Mouse (Mus musculus) embryonic facial prominence, embryonic 13.5 days (tissue): Measurements from ENCODE around the gene Galnt17. TPM values are rescaled to one million over a fixed set of nuclear protein-coding genes. Genes with fewer than 3 reads are reported as not detected.

Experiments used
- ATAC-seq: fragments of 200-750 bp; cut with Nextera tagmentation; 2 replicates; pipeline ENCODE4 v1.8.0; 2017; ENCODE audit warnings: low read depth; ENCODE audit not compliant: insufficient number of reproducible peaks, insufficient read depth, low FRiP score, low TSS enrichment
- H3K27ac ChIP-seq: fragments of 300-500 bp; sonication (generic); 2 replicates; pipeline ENCODE4 v1.5.1; 2015; ENCODE audit warnings: moderate library complexity, mild to moderate bottlenecking, inconsistent platforms
- H3K27me3 ChIP-seq: fragments of 300-500 bp; sonication (generic); 2 replicates; pipeline ENCODE4 v1.6.1; 2015; ENCODE audit warnings: mild to moderate bottlenecking, inconsistent platforms
- H3K36me3 ChIP-seq: fragments of 300-500 bp; sonication (generic); 2 replicates; pipeline ENCODE4 v1.6.1; 2015; ENCODE audit warnings: mild to moderate bottlenecking, inconsistent platforms
- H3K4me1 ChIP-seq: fragments of 300-500 bp; sonication (generic); 2 replicates; pipeline ENCODE4 v1.6.1; 2015; ENCODE audit warnings: inconsistent platforms
- H3K4me2 ChIP-seq: fragments of 300-500 bp; sonication (generic); 2 replicates; pipeline ENCODE4 v1.6.1; 2015; ENCODE audit warnings: moderate library complexity, mild to moderate bottlenecking, inconsistent platforms
- H3K4me3 ChIP-seq: fragments of 300-500 bp; sonication (generic); 2 replicates; pipeline ENCODE4 v1.5.1; 2015; ENCODE audit warnings: mild to moderate bottlenecking, inconsistent platforms
- H3K9ac ChIP-seq: fragments of 300-500 bp; sonication (generic); 2 replicates; pipeline ENCODE4 v1.6.1; 2015; ENCODE audit warnings: mild to moderate bottlenecking, inconsistent platforms
- H3K9me3 ChIP-seq: fragments of 300-500 bp; sonication (generic); 2 replicates; pipeline ENCODE4 v1.6.1; 2016; ENCODE audit warnings: inconsistent platforms
- WGBS: fragments of 180-500 bp; shearing (Covaris S2); methylation state at CpG from one replicate; pipeline ENCODE4 v1.1.7; 2015; ENCODE audit warnings: mixed read lengths; 5-methylcytosine and 5-hydroxymethylcytosine counted together
- polyA plus RNA-seq: library from polyadenylated mRNA; unstranded; fragments of >200 nt; fragmentation: Nextera tagmentation; extraction: Ambion mirVana; gene quantifications from 2 replicates; pipeline ENCODE4 v1.2.1, GENCODE M21; 2015

Galnt17 gene
- polyA plus RNA-seq, 1 experiment from 2014 or later: 3.6 TPM

DNA sequence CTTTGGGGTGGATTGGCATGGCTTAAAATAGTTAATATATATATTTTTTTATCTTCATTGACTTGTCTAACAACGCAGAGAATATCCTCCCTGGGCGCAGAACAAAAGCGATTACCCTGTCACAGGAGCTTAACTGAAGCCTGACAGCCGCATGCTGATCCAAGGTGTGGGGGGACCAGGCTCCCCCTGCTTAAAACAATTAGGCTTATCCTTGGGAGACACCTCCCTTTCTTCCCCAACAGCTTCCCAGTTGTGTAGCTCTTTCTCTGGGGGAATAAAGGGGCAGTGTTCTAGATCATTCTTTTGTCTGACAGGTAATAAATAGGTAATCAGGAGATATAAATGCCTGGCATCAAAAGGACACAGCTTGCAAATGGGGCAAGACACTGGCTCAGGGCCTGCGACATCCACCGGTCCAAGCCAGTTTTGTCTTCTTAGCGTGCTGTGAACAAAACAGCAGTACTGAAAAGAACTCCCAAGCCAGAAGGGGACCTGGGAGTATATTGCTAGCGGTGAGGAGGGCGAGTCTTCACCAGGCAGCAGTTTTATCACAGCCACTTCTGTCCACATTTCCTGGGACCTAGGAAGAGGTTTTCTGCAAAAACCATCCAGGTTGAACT is 288.8 kb downstream of the Galnt17 start:
- H3K9me3 ChIP-seq: no peaks in the 10 kb centered on the region
- no peaks in the 10 kb centered on the region for H3K27me3 ChIP-seq
- no peak overlapping the region for H3K4me3 ChIP-seq
- H3K4me1 ChIP-seq: 0 out of 2 replicates have a peak, but pooled peaks cover 3% of the 10 kb centered on the region
- 32% methylated on average over 9 of the region's 9 CpGs for WGBS
- no peak overlapping the region for H3K9ac ChIP-seq
- ATAC-seq: no peak
- no peaks in the 10 kb centered on the region for H3K36me3 ChIP-seq
- H3K27ac ChIP-seq: no peak overlapping the region
- no peak overlapping the region for H3K4me2 ChIP-seq

DNA sequence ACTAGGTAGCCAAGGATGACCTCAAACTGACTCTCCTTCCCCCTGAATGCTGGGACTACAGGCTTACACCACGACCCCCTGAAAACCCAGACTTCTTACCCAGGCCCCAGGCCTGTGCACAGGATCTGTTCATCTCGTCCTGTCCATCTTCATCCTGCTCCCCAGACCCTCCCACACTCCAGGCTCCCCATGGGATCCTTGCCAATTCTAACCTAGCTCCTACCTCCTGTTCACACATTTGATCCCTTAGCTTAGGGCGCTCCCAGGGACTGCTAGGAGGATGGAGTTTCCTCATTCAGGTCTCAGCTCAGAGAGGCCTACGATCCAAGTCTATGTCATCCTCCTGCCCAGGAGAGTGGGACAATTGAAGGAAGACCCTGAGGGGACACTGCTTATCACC is 292.2 kb downstream of the Galnt17 start:
- 80% methylated on average over 4 of the region's 4 CpGs for WGBS
- Histone ChIP-seq H3K4me2 (no peak overlapping the region), H3K27me3 (no peaks in the 10 kb centered on the region), H3K27ac (no peak overlapping the region), H3K4me1 (0 out of 2 replicates have a peak, but pooled peaks cover 3% of the 10 kb centered on the region), H3K36me3 (no peaks in the 10 kb centered on the region), H3K9ac (no peak overlapping the region), H3K9me3 (no peaks in the 10 kb centered on the region), H3K4me3 (no peak overlapping the region)
- no peak for ATAC-seq

DNA sequence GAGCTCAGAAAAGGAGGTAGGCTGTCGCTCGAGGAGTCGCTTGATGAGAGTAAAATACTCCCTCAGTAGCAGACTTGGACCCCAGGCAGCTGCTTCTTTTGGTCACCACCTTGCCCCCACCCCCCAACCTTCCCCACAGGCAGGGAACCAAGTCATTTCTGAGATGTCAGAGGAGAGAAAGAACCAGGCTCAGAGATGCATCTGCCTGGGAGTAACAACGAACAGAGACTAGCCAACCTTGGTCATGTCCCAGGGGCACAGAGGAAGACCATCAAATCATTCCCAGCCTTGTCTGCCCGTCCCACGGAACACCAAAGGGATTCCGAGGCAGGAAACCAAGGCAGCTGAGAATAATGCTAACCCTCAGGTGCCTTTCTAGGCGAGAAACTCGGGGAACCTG is 293.0 kb downstream of the Galnt17 start:
- H3K4me1 ChIP-seq: 0 out of 2 replicates have a peak, but pooled peaks cover 3% of the 10 kb centered on the region
- no peak overlapping the region for H3K27ac ChIP-seq
- WGBS: 66% methylated on average over 9 of the region's 9 CpGs
- ATAC-seq: no peak
- H3K36me3 ChIP-seq: no peaks in the 10 kb centered on the region
- H3K9me3 ChIP-seq: no peaks in the 10 kb centered on the region
- H3K4me2 ChIP-seq: no peak overlapping the region
- no peak overlapping the region for H3K4me3 ChIP-seq
- H3K27me3 ChIP-seq: no peaks in the 10 kb centered on the region
- H3K9ac ChIP-seq: no peak overlapping the region

DNA sequence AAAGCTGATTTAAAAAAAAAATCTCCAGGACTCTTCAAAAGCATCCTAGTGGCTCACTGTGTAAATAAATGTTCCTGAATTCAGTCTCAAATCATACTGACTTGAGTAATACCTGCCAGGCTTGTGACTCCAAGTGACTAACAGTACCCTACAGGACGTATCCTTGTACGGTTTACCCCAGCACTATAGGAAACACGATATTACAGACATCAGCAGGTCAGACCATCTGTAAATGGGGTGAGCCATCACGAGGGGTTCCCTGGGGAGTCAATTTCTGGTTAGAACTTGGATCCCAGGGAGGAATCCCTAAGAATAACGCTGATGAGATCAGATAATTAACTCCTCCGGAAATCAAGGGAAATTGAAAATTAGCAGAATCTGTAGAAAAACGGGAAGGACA is 294.5 kb downstream of the Galnt17 start:
- Histone ChIP-seq H3K36me3 (no peaks in the 10 kb centered on the region), H3K4me2 (no peak overlapping the region), H3K4me1 (no peaks in the 10 kb centered on the region), H3K27me3 (no peaks in the 10 kb centered on the region), H3K4me3 (no peak overlapping the region), H3K9me3 (no peaks in the 10 kb centered on the region), H3K27ac (no peak overlapping the region), H3K9ac (no peak overlapping the region)
- ATAC-seq: no peak
- WGBS: 66% methylated on average over 7 of the region's 7 CpGs

- ATAC-seq: no peak
Measured at GRCm38 (mm10) chr5:131013101-131013500, 295.2 kb downstream of the Galnt17 start.

GRCm38 (mm10) chr5:131009510-131009909 is 298.8 kb downstream of the Galnt17 start:
- Histone ChIP-seq H3K9me3 (peaks cover 5% of the 10 kb centered on the region; the same call in 1 of the 2 replicates), H3K36me3 (no peaks in the 10 kb centered on the region), H3K4me1 (no peaks in the 10 kb centered on the region), H3K4me2 (no peak overlapping the region), H3K4me3 (no peak overlapping the region), H3K9ac (no peak overlapping the region), H3K27ac (no peak overlapping the region), H3K27me3 (no peaks in the 10 kb centered on the region)
- no peak for ATAC-seq
- WGBS: 59% methylated on average over 6 of the region's 6 CpGs

More at GRCm38 (mm10) chr5:131013101-131013500, 295.2 kb downstream of the Galnt17 start:
- H3K27me3 ChIP-seq: no peaks in the 10 kb centered on the region
- H3K36me3 ChIP-seq: no peaks in the 10 kb centered on the region
- H3K4me3 ChIP-seq: no peak overlapping the region
- H3K9ac ChIP-seq: no peak overlapping the region
- WGBS: 55% methylated on average over 3 of the region's 3 CpGs
- H3K4me1 ChIP-seq: no peaks in the 10 kb centered on the region
- no peak overlapping the region for H3K27ac ChIP-seq
- H3K9me3 ChIP-seq: 0 out of 2 replicates have a peak, but pooled peaks cover under 1% of the 10 kb centered on the region
- no peak overlapping the region for H3K4me2 ChIP-seq

GRCm38 (mm10) chr5:131008507-131008906 is 299.8 kb downstream of the Galnt17 start:
- H3K4me1 ChIP-seq: no peaks in the 10 kb centered on the region
- no peak overlapping the region for H3K9ac ChIP-seq
- WGBS: 93% methylated on average over 5 of the region's 5 CpGs
- ATAC-seq: no peak
- peaks cover 6% of the 10 kb centered on the region; the same call in 1 of the 2 replicates for H3K9me3 ChIP-seq
- H3K27ac ChIP-seq: no peak overlapping the region
- no peak overlapping the region for H3K4me3 ChIP-seq
- no peaks in the 10 kb centered on the region for H3K36me3 ChIP-seq
- no peak overlapping the region for H3K4me2 ChIP-seq
- no peaks in the 10 kb centered on the region for H3K27me3 ChIP-seq

GRCm38 (mm10) chr5:131007871-131008505 is 300.3 kb downstream of the Galnt17 start:
- no peak overlapping the region for H3K27ac ChIP-seq
- H3K4me3 ChIP-seq: no peak overlapping the region
- no peaks in the 10 kb centered on the region for H3K36me3 ChIP-seq
- H3K4me2 ChIP-seq: no peak overlapping the region
- H3K27me3 ChIP-seq: no peaks in the 10 kb centered on the region
- peaks cover 6% of the 10 kb centered on the region; the same call in 1 of the 2 replicates for H3K9me3 ChIP-seq
- H3K9ac ChIP-seq: no peak overlapping the region
- no peaks in the 10 kb centered on the region for H3K4me1 ChIP-seq
- 68% methylated on average over 3 of the region's 3 CpGs for WGBS
- ATAC-seq: no peak

DNA sequence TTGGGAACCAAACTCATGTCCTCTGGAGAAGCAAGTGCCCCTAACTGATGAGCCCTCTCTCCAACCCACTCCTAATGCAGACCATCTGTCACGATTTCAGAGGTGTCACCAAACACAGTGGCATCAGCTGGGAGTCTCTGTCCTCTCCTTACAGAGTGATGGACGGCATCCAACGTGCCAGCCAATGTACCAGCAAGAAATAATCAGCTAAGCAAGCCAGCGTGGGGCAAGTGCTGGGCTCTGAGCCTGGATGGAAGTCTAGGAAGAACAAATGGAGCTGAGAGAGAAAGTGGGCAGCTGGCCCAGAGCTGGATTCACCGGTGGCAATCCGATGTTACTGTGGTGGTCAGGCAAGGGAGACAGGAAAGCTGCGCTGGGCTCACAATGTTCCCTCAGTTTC is 301.1 kb downstream of the Galnt17 start:
- no peaks in the 10 kb centered on the region for H3K4me1 ChIP-seq
- H3K27me3 ChIP-seq: no peaks in the 10 kb centered on the region
- no peak overlapping the region for H3K4me3 ChIP-seq
- H3K9me3 ChIP-seq: peaks cover 6% of the 10 kb centered on the region; the same call in 1 of the 2 replicates
- H3K9ac ChIP-seq: no peak overlapping the region
- no peaks in the 10 kb centered on the region for H3K36me3 ChIP-seq
- 83% methylated on average over 7 of the region's 7 CpGs for WGBS
- no peak overlapping the region for H3K4me2 ChIP-seq
- no peak for ATAC-seq
- no peak overlapping the region for H3K27ac ChIP-seq

DNA sequence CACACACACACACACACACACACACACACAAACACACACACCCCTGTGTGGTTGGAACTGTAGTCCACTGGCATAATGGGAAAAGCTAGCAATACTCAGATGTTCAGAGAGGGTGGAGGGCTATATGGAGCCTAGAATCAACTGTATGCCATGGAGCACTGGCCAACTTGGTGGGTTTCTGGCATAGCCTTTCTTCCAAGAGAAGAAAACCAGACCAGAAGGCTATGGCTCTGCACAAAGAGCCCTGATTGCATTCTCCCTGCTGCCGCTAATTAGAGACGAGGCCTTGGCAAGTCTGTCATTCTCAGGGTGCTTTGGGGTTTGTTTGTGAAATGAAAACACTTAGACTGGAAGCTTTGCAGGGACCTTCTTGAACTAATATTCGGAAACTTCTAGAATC is 301.8 kb downstream of the Galnt17 start:
- no peak for ATAC-seq
- peaks cover 6% of the 10 kb centered on the region; the same call in 1 of the 2 replicates for H3K9me3 ChIP-seq
- no peaks in the 10 kb centered on the region for H3K36me3 ChIP-seq
- no peak overlapping the region for H3K4me2 ChIP-seq
- no peak overlapping the region for H3K27ac ChIP-seq
- H3K9ac ChIP-seq: no peak overlapping the region
- no peaks in the 10 kb centered on the region for H3K4me1 ChIP-seq
- no peaks in the 10 kb centered on the region for H3K27me3 ChIP-seq
- WGBS: 81% methylated on average over 3 of the region's 3 CpGs
- H3K4me3 ChIP-seq: no peak overlapping the region

GRCm38 (mm10) chr5:131000572-131000971 is 307.7 kb downstream of the Galnt17 start:
- no peak overlapping the region for H3K9ac ChIP-seq
- H3K4me1 ChIP-seq: no peaks in the 10 kb centered on the region
- no peak overlapping the region for H3K4me2 ChIP-seq
- 77% methylated on average over 2 of the region's 2 CpGs for WGBS
- 0 out of 2 replicates have a peak, but pooled peaks cover 3% of the 10 kb centered on the region for H3K9me3 ChIP-seq
- ATAC-seq: no peak
- H3K27ac ChIP-seq: no peak overlapping the region
- H3K4me3 ChIP-seq: no peak overlapping the region
- no peaks in the 10 kb centered on the region for H3K36me3 ChIP-seq
- no peaks in the 10 kb centered on the region for H3K27me3 ChIP-seq

DNA sequence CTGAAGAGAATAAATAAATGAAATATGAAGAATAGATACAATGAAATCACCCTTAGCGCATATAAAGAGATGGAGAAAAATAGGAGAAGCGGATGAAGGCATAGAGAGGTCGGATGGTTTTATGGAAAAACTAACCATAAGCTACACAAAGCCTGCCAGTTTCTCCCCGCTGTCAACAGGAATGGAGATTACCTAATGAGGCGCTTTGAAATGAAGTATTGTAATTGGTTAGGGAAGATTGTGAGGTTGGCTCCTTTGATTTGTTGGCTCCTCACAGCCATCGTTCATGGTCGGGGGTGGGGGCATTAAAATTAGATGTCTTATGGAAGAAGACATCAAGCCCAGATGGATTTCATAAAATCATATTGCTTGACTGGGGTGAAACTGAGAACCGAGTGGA is 329.0 kb downstream of the Galnt17 start:
- no peaks in the 10 kb centered on the region for H3K9me3 ChIP-seq
- H3K4me2 ChIP-seq: no peak overlapping the region

More for the DNA sequence above, 329.0 kb downstream of the Galnt17 start:
- no peaks in the 10 kb centered on the region for H3K36me3 ChIP-seq
- H3K27ac ChIP-seq: no peak overlapping the region
- no peak for ATAC-seq
- no peaks in the 10 kb centered on the region for H3K4me1 ChIP-seq
- no peak overlapping the region for H3K4me3 ChIP-seq
- no peak overlapping the region for H3K9ac ChIP-seq
- 83% methylated on average over 8 of the region's 8 CpGs for WGBS
- H3K27me3 ChIP-seq: no peaks in the 10 kb centered on the region
